Mouse (Mus musculus): ENCODE measurements around the gene Smc2.
A peak's percentile ranks its signal among the peaks of the same experiment; 100 is the strongest.
"Not testable (repeated sequence)": the region's sequence is repeated elsewhere in the genome, so short reads cannot be mapped to it uniquely, and the experiment has no call there.

Gene Smc2

GRCm38 (mm10) chr4:52438886-52439664, at the start of gene Smc2:
Gene Smc2 (plus strand): TSS chr4:52439243.
- DNase-seq (ENCODE audit: low read depth, low spot score), result peak; percentile 94

GRCm38 (mm10) chr4:52411587-52411986, 27.5 kb upstream of the Smc2 start:
- DNase-seq (ENCODE audit: low read depth, low spot score), result no peak

GRCm38 (mm10) chr4:52423653-52424052, 15.4 kb upstream of the Smc2 start:
- no peak for DNase-seq (ENCODE audit: low read depth, low spot score)

GRCm38 (mm10) chr4:52429310-52430198, 9.5 kb upstream of the Smc2 start:
- peak; percentile 48 for DNase-seq (ENCODE audit: low read depth, low spot score)

GRCm38 (mm10) chr4:52435551-52435950, 3.5 kb upstream of the Smc2 start:
- not testable (repeated sequence) for DNase-seq (ENCODE audit: low read depth, low spot score)

- no peak for DNase-seq (ENCODE audit: low read depth, low spot score)
Observed at GRCm38 (mm10) chr4:52438371-52438885, 615 bp upstream of the Smc2 start.

- peak; percentile 6 for DNase-seq (ENCODE audit: low read depth, low spot score)
Observed at GRCm38 (mm10) chr4:52459726-52460125, 20.7 kb downstream of the Smc2 start.

- peak; percentile 1 for DNase-seq (ENCODE audit: low read depth, low spot score)
Observed at GRCm38 (mm10) chr4:52461321-52461720, 22.3 kb downstream of the Smc2 start.

- DNase-seq (ENCODE audit: low read depth, low spot score), result no peak
Observed at GRCm38 (mm10) chr4:52473431-52473830, 34.4 kb downstream of the Smc2 start.

- DNase-seq (ENCODE audit: low read depth, low spot score), result no peak
Observed at GRCm38 (mm10) chr4:52487486-52487885, 48.4 kb downstream of the Smc2 start.

- not testable (repeated sequence) for DNase-seq (ENCODE audit: low read depth, low spot score)
Observed at GRCm38 (mm10) chr4:52497144-52497543, 58.1 kb downstream of the Smc2 start, which contains the start of gene Vma21-ps. Gene Vma21-ps (minus strand): TSS chr4:52497244.

GRCm38 (mm10) chr4:52517580-52517979, 78.5 kb downstream of the Smc2 start:
- no peak for DNase-seq (ENCODE audit: low read depth, low spot score)

- no peak for DNase-seq (ENCODE audit: low read depth, low spot score)
Observed at GRCm38 (mm10) chr4:52519301-52519700, 80.3 kb downstream of the Smc2 start.

- DNase-seq (ENCODE audit: low read depth, low spot score), result no peak
Observed at GRCm38 (mm10) chr4:52526464-52526863, 87.4 kb downstream of the Smc2 start.

GRCm38 (mm10) chr4:52530636-52531035, 91.6 kb downstream of the Smc2 start:
- DNase-seq (ENCODE audit: low read depth, low spot score), result no peak

Data from mesoderm, embryonic 11.5 days (tissue).